Mouse (Mus musculus) CH12.LX (cell line): ENCODE results near the gene Rnase12.

Source experiments
- BHLHE40 ChIP-seq: IDR thresholded peaks from 2 replicates; pipeline ENCODE4 v1.6.1; 2011; ENCODE audit warnings: mild to moderate bottlenecking, low read depth, low read length, improper control_type of control experiment
- CHD2 ChIP-seq: IDR thresholded peaks from 2 replicates; pipeline ENCODE4 v1.6.1; 2011; ENCODE audit warnings: low read length, improper control_type of control experiment
- CTCF ChIP-seq, 2 experiments: IDR thresholded peaks in 1 of 2; conservative IDR thresholded peaks in 1 of 2; 2 replicates each; pipeline ENCODE4 v1.5.1; 2011 to 2012; ENCODE audit warnings: low read depth in 2 of 2, low read length in 2 of 2, improper control_type of control experiment in 1 of 2, inconsistent platforms in 1 of 2, mild to moderate bottlenecking in 1 of 2, moderate library complexity in 1 of 2
- MAFK ChIP-seq: IDR thresholded peaks from 2 replicates; pipeline ENCODE4 v1.6.1; 2011; ENCODE audit warnings: low read length, improper control_type of control experiment; ENCODE audit not compliant: insufficient replicate concordance
- MAX ChIP-seq: IDR thresholded peaks from 2 replicates; pipeline ENCODE4 v1.6.1; 2011; ENCODE audit warnings: low read length, improper control_type of control experiment
- MEF2A ChIP-seq: IDR thresholded peaks from 2 replicates; pipeline ENCODE4 v1.6.1; 2014; ENCODE audit warnings: low read depth, mild to moderate bottlenecking, inconsistent platforms, low read length, improper control_type of control experiment, borderline replicate concordance
- POLR2A ChIP-seq: IDR thresholded peaks from 2 replicates; pipeline ENCODE4 v1.6.1; 2011; ENCODE audit warnings: low read depth, mild to moderate bottlenecking, improper control_type of control experiment, low read length
- POLR2AphosphoS2 ChIP-seq: IDR thresholded peaks from 2 replicates; pipeline ENCODE4 v1.6.1; 2011; ENCODE audit warnings: low read depth, low read length, improper control_type of control experiment
- RAD21 ChIP-seq: IDR thresholded peaks from 2 replicates; pipeline ENCODE4 v1.6.1; 2011; ENCODE audit warnings: low read depth, mild to moderate bottlenecking, low read length, improper control_type of control experiment, moderate library complexity
- UBTF ChIP-seq: IDR thresholded peaks from 2 replicates; pipeline ENCODE4 v1.6.1; 2012; ENCODE audit warnings: low read depth, mild to moderate bottlenecking, inconsistent platforms, low read length, improper control_type of control experiment, moderate library complexity
- USF1 ChIP-seq: IDR thresholded peaks from 2 replicates; pipeline ENCODE4 v1.6.1; 2014; ENCODE audit warnings: low read depth, mild to moderate bottlenecking, inconsistent platforms, low read length, improper control_type of control experiment
- ZKSCAN1 ChIP-seq: IDR thresholded peaks from 2 replicates; pipeline ENCODE4 v1.6.1; 2012; ENCODE audit warnings: low read depth, inconsistent platforms, low read length, improper control_type of control experiment, borderline replicate concordance
- ZMIZ1 ChIP-seq: IDR thresholded peaks from 2 replicates; pipeline ENCODE4 v1.6.1; 2012; ENCODE audit warnings: low read depth, mild to moderate bottlenecking, inconsistent platforms, low read length, improper control_type of control experiment

GRCm38 (mm10) chr14:51053176-51053575 is 4.3 kb downstream of the Rnase12 start:
- TF ChIP-seq ZMIZ1 (no peak), MEF2A (no peak), MAFK (no peak), POLR2A (no peak), MAX (no peak), USF1 (no peak), CTCF (conservative IDR thresholded peaks at IDR 0.05 in 1 of 2, IDR thresholded peaks at IDR 0.05 in 1 of 2; ENCODE audit: low read depth in 2 of 2, low read length in 2 of 2) (no peak), ZKSCAN1 (no peak), POLR2AphosphoS2 (no peak), RAD21 (no peak), CHD2 (no peak), BHLHE40 (no peak), UBTF (no peak)
